Mouse (Mus musculus): ENCODE measurements at regions not wholly inside any gene's neighbourhood (a gene's known extent, or its start where the extent isn't known, plus 50 kb on each side); places are given as distances from the start of the nearest gene placed in this dataset.

GRCm38 (mm10) chr6:52429204-52429552, 115.9 kb downstream of the Evx1 start:
- no peak for DNase-seq (ENCODE audit: low read depth, low spot score)

DNA sequence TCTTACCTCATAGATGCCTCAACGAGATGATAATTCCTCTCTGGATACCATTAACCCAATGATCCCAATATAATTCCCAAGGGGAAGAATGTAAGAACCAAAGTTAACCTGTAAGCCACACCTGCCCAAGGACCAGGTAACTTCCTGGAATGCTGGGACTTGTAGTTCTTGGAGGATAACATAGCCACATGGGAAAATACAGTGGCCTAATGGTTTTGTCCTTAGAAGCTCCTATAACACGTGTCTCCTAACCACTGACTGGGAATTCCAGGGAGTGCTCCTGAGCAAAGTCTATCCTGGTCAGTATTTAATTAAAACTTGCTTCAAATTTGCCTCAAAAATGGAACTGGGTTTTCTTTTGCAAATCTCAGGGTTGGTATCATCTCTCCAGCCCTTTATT, 119.9 kb downstream of the Evx1 start:
- DNase-seq (ENCODE audit: low read depth, low spot score), result no peak

- no peak for DNase-seq (ENCODE audit: low read depth, low spot score)
These were observed 121.5 kb downstream of the Evx1 start for GRCm38 (mm10) chr6:52434771-52435170.

DNA sequence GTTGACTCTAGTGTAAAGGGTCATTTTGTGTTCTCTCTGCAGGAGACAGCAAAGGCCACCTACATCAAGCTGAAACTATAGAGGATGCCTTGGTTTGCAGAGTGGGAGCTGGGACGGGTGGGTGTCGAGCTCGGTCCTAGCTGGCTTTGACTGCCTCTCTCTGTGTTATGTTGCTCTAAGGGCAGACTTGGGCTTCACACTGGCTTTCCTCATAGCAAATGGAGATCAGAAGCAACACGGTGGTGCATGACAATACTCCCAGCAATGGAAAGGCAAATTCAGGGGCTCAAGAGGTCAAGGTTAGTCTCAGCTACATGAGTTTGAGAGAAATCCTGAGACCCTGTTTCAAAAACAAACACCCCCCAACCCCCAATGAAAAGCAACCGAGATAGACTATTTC, 122.1 kb downstream of the Evx1 start:
- no peak for DNase-seq (ENCODE audit: low read depth, low spot score)

DNA sequence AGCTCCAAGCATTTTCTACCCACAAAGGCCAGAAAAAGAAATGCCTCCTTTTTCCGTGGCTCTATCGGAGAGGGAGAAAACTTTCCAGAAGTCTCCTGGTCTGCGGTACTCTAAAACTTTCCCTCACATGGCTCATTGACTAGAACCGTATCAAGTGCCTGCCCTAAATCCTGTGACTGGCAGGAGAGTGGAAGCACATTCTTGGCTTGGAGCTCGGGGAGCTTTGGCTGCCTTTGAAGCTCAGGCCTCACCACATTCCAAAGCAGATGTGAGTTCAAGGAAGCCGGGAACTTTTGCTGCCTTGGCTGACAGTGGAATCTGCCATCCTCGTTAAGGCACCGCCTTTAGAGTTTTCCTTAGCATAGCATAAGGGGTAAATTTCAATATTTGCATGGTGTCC, 125.1 kb downstream of the Evx1 start:
- DNase-seq (ENCODE audit: low read depth, low spot score), result peak; percentile 44

DNA sequence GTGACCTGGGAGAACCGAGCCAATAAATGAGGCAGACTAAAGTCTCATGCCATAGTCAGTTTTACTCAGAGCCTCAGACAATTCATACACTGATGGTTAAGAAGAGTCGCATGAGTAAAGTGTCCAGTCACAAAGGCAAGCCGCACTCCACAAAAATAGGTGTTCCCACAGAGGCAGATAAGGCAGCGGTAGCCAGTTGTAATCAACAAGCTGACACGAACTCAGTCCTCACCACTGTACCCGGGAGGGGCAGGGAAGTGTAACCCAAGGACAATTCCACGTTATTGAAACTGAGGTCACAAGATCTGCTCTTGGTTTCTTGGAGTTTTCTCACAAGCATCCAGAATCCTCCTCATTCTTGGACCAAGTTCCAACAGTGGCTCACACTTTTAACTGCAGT, 125.9 kb downstream of the Evx1 start:
- DNase-seq (ENCODE audit: low read depth, low spot score), result no peak

DNA sequence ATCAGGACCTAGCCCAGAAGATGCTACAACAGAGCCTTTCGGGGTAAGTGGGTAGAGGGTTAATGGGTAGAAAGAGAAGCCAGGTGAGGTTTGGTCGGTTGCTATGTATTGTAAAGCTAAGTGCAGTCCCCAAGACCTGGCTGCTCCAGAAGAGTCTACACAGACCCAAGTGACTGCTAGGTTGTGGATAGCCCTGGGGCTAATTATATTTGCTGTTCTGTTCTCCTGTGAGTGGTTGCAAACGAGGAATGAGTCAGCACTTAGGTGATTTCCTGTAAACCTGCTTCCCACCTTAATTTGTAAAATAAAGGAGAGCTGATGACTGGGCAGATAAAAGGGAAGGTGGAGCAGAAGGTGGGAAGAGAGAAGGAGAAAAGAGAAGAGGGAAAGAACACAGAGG, 126.9 kb downstream of the Evx1 start:
- peak; percentile 60 for DNase-seq (ENCODE audit: low read depth, low spot score)

DNA sequence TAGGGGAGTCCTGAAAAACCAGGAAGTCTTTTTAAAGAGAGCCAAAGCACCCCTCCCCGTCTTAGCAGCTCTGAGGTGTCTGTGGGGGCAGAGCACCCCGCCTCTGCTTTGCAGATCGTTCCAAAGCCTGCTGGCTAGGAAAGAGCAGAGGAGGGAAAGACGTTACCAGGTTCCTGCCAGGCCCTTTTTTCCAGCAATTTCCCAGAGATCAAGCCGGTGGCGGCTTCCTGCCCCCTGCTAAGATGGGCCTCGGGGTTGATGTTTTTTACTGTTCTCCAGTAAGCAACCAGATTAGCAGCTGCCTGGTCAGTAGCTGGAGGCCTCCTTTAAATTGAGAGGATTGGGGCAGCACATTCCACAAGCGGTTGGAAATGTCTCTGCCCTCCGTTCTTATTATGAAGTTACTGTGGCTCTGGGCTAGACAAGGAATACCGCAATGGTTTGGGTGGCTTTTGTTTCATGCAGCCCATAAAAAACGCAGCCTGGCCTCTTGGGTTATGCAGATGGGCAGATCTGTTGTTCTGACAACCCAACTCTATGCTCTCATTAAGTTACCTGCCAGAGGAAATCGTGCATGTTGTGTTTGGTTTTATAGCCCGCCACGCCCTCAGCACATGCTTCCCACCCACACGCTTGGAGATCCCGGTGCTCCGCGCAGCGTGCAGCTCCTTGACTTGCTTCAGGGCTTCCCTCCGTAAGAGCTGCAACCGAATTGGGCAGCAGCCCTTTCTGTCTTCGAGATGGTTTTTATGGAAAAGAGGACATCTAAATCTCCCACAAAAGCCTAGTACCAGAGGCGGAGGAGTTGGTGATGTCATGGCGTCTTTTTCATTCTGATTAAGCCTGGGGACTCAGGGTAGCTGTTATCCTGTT, 130.1 kb downstream of the Evx1 start:
- peak; percentile 66 for DNase-seq (ENCODE audit: low read depth, low spot score)

DNA sequence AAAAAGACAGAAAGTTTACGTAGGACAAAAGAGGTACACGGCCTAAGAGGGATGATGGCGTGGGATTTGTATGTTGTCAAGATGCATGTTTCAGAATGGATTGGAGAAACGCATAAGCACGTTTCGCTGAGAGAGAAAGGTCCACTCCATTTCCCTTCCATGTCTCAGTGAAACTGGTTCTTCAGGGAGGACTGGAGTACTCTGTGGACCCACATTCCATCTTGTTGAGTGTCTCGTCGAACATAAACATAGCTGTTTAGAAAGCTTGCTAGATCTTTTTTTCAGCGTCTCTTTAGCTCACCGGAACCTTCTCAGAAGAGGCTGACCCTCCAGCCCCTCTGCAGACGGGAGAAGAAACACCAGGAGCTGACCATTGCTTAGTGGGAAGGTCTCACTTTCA, 145.5 kb downstream of the Evx1 start:
- DNase-seq (ENCODE audit: low read depth, low spot score), result no peak

DNA sequence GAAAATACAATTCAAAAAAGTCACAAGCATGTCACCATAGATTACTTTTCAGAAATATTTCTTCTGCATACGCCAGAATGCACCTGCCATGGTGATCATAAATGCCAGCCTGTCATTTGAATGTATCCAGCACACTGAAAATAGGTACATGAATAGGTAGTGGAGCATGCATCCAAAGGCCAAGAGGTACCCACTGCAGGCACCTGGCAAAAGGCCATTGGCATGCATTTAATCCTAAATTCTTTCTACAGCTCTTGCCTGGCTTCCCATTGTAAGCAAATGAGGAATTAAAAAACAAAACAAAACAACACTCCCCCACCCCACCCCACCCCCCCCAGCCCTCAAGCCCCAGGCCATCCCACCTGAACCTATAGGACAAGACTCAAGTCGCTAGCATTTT, 147.9 kb downstream of the Evx1 start:
- DNase-seq (ENCODE audit: low read depth, low spot score), result no peak

- DNase-seq (ENCODE audit: low read depth, low spot score), result no peak
These were observed 150.1 kb downstream of the Evx1 start for GRCm38 (mm10) chr6:52463369-52463768.

GRCm38 (mm10) chr6:52464571-52464970, 151.3 kb downstream of the Evx1 start:
- DNase-seq (ENCODE audit: low read depth, low spot score), result no peak

- DNase-seq (ENCODE audit: low read depth, low spot score), result no peak
These were observed 152.7 kb downstream of the Evx1 start for GRCm38 (mm10) chr6:52465834-52466525.

GRCm38 (mm10) chr6:52470831-52471230, 157.5 kb downstream of the Evx1 start:
- DNase-seq (ENCODE audit: low read depth, low spot score), result no peak

GRCm38 (mm10) chr6:52471384-52471957, 158.2 kb downstream of the Evx1 start:
- DNase-seq (ENCODE audit: low read depth, low spot score), result no peak

- peak; percentile 69 for DNase-seq (ENCODE audit: low read depth, low spot score)
These were observed 158.7 kb downstream of the Evx1 start for GRCm38 (mm10) chr6:52472008-52472407.

DNA sequence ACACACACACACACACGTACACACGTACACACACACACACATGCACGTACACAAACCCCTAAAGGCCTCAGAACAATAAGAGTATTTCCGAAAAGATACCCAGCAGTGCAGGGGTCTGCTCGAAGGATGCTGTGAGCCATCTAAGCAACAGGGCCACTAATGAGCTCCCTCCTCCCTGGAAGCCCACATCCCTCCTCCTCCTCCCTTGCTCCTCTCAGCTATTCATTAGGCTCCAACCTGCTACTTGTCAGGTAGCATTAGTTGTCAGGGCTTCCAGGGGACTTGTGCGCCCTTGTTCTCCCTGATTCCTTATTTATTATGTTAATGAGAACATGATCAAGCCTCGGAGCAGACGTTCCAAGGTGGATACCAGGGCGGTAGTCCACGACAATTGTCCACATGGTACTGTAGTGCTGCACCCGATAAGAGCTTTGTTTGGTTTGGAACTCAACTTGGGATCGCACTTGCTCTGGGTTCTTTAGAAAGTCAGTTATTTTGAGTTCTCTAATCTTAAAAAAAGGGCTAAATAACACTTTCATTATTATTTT, 159.8 kb downstream of the Evx1 start:
- no peak for DNase-seq (ENCODE audit: low read depth, low spot score)

DNA sequence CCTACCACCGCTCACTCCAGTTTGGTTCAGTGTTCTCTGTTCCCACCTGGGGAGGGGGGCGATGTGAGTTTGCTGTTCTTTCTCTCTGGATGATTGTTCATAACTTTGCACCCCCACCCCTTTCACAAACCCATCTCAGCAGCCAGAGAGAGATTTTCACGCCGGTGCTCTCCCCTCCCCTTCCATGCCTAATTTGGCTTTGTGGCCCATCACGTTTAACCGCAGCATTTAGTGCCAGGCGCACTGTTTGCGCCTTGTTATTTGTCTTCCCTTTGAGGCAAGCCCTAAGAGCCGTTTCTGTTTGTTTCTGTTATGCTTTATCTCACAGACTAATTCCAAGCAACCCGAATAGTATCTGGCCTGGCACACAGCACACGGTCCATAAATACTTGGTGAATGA, 160.6 kb downstream of the Evx1 start:
- no peak for DNase-seq (ENCODE audit: low read depth, low spot score)

DNA sequence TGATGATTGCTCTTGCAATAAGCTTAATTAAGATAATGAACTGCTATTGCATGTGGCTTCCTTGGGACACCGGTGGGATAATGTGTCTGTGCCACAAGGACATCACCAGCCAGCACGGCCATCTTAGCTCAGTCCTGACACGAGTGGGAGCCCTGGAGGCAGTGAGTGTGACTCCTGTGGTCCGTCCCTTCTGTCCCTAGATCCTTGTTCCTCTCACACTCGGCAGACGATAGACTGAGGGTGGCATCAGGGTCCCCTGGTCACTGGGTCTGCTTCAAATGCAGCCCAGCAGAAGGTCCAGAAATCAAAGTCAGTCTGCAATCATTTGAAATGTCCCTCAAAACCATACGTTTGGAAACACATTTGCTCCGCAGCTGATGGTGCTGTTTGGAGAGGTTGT, 162.4 kb downstream of the Evx1 start:
- no peak for DNase-seq (ENCODE audit: low read depth, low spot score)

DNA sequence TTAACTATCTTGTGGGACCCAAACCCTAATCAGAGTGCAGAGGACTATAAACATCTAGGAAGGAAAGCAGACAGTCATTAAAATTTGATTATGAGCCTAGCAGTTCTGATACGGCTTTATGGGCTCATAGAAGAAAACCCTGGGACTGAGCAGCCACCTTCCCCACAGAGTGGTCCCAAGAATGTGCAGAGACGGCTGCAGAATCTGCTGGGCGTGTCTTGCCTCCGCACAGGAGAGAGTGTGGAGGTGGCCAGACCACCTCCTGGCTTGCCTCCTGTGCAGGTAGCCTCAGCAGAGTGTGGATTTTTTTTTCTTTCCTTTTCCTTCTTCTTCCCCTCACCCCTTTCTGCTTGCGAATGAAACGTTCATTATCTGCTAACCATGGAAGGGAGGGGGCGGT, 163.3 kb downstream of the Hibadh start:
- no peak for DNase-seq (ENCODE audit: low read depth, low spot score)

DNA sequence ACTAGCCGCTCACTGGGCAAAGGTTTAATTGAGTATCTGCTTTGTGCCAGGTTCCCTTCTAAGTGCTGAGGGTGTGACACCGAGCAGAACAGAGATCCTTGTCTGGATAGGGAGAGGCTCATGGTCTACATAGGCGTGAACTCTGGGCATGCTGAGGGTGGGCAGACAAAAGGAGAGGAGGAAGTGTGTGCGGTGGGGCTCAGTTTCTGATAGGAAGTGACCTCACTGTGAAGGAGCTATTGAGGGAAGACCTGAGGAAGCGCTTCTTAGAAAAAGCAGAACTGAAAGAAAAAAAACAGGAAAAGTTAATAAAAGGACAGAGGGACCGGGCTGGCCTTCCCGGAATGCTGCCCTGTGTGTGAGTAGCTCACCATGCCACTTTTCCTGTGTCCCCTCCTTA, 162.8 kb downstream of the Hibadh start:
- DNase-seq (ENCODE audit: low read depth, low spot score), result no peak

DNA sequence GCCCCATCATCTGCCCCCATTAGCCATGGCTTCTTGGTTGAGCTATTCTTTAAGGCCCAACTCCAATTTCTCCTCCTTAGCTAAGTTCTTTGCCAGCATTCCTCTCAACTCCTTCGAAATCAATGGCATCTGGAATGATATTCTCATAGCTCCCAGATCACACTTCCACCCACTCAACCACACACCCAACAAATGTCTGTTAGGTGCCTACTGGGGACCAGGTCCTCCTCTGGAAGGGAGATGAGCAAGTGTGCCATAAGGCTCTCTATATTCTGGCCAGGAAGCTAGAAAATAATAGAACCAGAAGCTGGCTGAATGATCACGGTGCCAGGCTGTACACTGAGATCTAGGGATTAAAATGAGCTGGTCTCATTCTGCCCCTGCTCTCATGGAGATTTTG, 161.6 kb downstream of the Hibadh start:
- DNase-seq (ENCODE audit: low read depth, low spot score), result no peak

DNA sequence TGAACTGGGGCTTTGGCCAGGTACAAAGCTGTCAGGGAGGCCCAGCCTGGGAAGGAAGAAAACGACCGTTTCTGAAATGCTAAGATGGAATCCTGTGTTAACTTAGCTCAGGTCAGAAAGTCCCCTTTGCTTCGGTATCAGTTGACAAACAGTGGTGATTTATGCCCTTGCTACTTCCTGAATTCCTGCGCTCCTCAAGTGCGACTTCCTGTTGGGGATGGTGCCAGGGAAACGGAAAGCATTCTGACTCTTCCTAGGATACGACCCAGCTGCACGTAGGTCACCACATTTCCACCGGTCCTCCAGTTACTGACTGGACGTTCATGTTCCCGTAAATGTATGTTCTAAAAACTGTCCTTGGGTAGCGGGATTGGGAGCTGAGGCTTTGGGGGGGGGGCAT, 161.0 kb downstream of the Hibadh start:
- no peak for DNase-seq (ENCODE audit: low read depth, low spot score)
